Mouse (Mus musculus): ENCODE measurements at regions not wholly inside any gene's neighbourhood (a gene's known extent, or its start where the extent isn't known, plus 50 kb on each side); places are given as distances from the start of the nearest gene placed in this dataset.

DNA sequence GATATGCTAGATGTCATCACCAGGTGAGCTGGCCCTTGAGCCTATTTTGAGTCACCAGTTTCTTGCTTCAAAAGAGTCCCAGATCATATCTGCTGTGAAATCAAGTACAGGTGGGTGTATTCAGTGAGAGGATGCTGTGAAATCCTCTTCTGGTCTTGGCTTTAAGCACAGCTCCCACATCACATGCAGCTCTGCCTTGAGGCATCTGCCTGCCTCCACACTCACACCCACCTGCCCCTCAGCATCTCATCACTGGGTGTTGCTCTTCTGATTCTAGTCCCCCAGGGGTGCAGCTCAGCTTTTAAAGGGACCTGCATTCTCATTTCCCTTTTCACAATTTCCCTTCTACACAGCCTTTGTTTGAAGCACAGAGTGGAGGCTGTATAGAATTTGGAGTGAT is 262.9 kb downstream of the Ttc32 start:
- Histone ChIP-seq H3K4me2 (ENCODE audit: insufficient read depth, low read depth, poor library complexity, severe bottlenecking) (no peak overlapping the region), H3K79me2 (replicated peaks; ENCODE audit: control insufficient read depth, extremely low read depth, insufficient read depth, poor library complexity, severe bottlenecking) (no peaks in the 10 kb centered on the region), H3K9me3 (replicated peaks; ENCODE audit: low read length) (no peaks in the 10 kb centered on the region), H3K9ac (ENCODE audit: insufficient read depth, low read depth) (no peak overlapping the region), H3K4me1 (ENCODE audit: control insufficient read depth in 1 of 2, insufficient read depth in 2 of 2) (peaks cover 0 to 6% of the 10 kb centered on the region in 2 experiments; a peak in 2 of 4 replicates), H3K27me3 (replicated peaks) (no peaks in the 10 kb centered on the region), H3K36me3 (replicated peaks in 1 of 2; ENCODE audit: control insufficient read depth in 1 of 2, insufficient read depth in 1 of 2, low read length in 1 of 2) (no peaks in the 10 kb centered on the region), H3K4me3 (replicated peaks in 1 of 3; ENCODE audit: low read depth in 2 of 3, low read length in 2 of 3, poor library complexity in 1 of 3) (no peak overlapping the region), H3K27ac (ENCODE audit: insufficient read depth, low read depth) (no peak overlapping the region)
- no peak for DNase-seq (ENCODE audit: extremely low read depth)
- dilution Hi-C loops (cut with MboI; ENCODE audit: extremely low pct_ligation_motif_present, extremely low pct_unique_long_range_greater_than_20kb, low sequenced_read_pairs) (no loop called here), in situ Hi-C loops (cut with MboI; ENCODE audit: low pct_ligation_motif_present, low pct_unique_long_range_greater_than_20kb, low sequenced_read_pairs) (no loop called here)
- TF ChIP-seq USF1 (IDR thresholded peaks at IDR 0.05; ENCODE audit: low read depth, low read length) (no peak), ZKSCAN1 (IDR thresholded peaks at IDR 0.05; ENCODE audit: borderline replicate concordance, low read depth, low read length) (no peak), NRF1 (IDR thresholded peaks at IDR 0.05; ENCODE audit: low read depth, low read length) (no peak), EP300 (IDR thresholded peaks at IDR 0.05; ENCODE audit: low read length) (no peak), RAD21 (IDR thresholded peaks at IDR 0.05; ENCODE audit: low read depth, low read length) (no peak), TBP (conservative IDR thresholded peaks at IDR 0.05; ENCODE audit: low read depth, low read length) (no peak), JUN (IDR thresholded peaks at IDR 0.05; ENCODE audit: insufficient read depth, low read depth, low read length) (no peak), JUND (conservative IDR thresholded peaks at IDR 0.05; ENCODE audit: low read depth, low read length) (no peak), POLR2AphosphoS2 (IDR thresholded peaks at IDR 0.05; ENCODE audit: low read depth, low read length) (no peak), BHLHE40 (IDR thresholded peaks at IDR 0.05; ENCODE audit: low read depth, low read length) (no peak), TCF12 (IDR thresholded peaks at IDR 0.05; ENCODE audit: low read depth, low read length) (no peak), HCFC1 (IDR thresholded peaks at IDR 0.05; ENCODE audit: low read depth, low read length) (no peak), GABPA (IDR thresholded peaks at IDR 0.05; ENCODE audit: insufficient replicate concordance, low read depth, low read length) (no peak), POLR2A (IDR thresholded peaks at IDR 0.05; ENCODE audit: low read depth, low read length) (no peak)

DNA sequence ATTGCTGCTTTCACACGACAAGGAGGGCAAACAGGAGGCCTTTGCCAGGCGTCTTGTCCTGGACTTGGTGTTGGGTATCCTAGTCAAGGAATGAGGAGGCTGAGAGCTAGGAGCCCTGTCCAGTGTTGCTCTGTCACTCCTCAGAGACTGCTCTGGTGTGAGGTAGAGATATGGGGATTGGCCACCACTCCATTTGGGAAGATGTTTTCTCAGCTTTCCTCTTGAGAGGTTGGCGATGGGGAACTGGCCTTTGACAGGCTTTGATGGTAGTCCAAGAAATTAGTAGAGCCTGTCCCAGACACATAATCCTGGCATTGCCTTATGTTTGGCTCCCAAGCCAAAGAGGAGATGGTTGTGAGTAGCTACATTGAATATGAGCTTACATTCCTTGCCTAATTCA is 265.4 kb downstream of the Ttc32 start:
- Histone ChIP-seq H3K9ac (ENCODE audit: insufficient read depth, low read depth) (no peak overlapping the region), H3K4me2 (ENCODE audit: insufficient read depth, low read depth, poor library complexity, severe bottlenecking) (no peak overlapping the region), H3K36me3 (replicated peaks in 1 of 2; ENCODE audit: control insufficient read depth in 1 of 2, insufficient read depth in 1 of 2, low read length in 1 of 2) (no peaks in the 10 kb centered on the region), H3K4me1 (ENCODE audit: control insufficient read depth in 1 of 2, insufficient read depth in 2 of 2) (peaks cover 0 to 6% of the 10 kb centered on the region in 2 experiments; a peak in 2 of 4 replicates), H3K9me3 (replicated peaks; ENCODE audit: low read length) (no peaks in the 10 kb centered on the region), H3K27ac (ENCODE audit: insufficient read depth, low read depth) (no peak overlapping the region), H3K27me3 (replicated peaks) (no peaks in the 10 kb centered on the region), H3K79me2 (replicated peaks; ENCODE audit: control insufficient read depth, extremely low read depth, insufficient read depth, poor library complexity, severe bottlenecking) (no peaks in the 10 kb centered on the region), H3K4me3 (replicated peaks in 1 of 3; ENCODE audit: low read depth in 2 of 3, low read length in 2 of 3, poor library complexity in 1 of 3) (no peak overlapping the region)
- in situ Hi-C loops (cut with MboI; ENCODE audit: low pct_ligation_motif_present, low pct_unique_long_range_greater_than_20kb, low sequenced_read_pairs): no loop called here
- TF ChIP-seq EP300 (IDR thresholded peaks at IDR 0.05; ENCODE audit: low read length): no peak
- no peak for TF ChIP-seq RAD21 (IDR thresholded peaks at IDR 0.05; ENCODE audit: low read depth, low read length)
- TF ChIP-seq SMC3 (IDR thresholded peaks at IDR 0.05; ENCODE audit: low read depth, low read length): no peak
- TF ChIP-seq SIN3A (IDR thresholded peaks at IDR 0.05; ENCODE audit: low read length): no peak
- no peak for TF ChIP-seq ETS1 (conservative IDR thresholded peaks at IDR 0.05; ENCODE audit: low read depth, low read length)
- TF ChIP-seq POLR2AphosphoS2 (IDR thresholded peaks at IDR 0.05; ENCODE audit: low read depth, low read length): no peak
- no peak for TF ChIP-seq ZKSCAN1 (IDR thresholded peaks at IDR 0.05; ENCODE audit: borderline replicate concordance, low read depth, low read length)
- TF ChIP-seq MEF2A (IDR thresholded peaks at IDR 0.05; ENCODE audit: borderline replicate concordance, low read depth, low read length): no peak
- TF ChIP-seq BHLHE40 (IDR thresholded peaks at IDR 0.05; ENCODE audit: low read depth, low read length): no peak
- no peak for TF ChIP-seq JUN (IDR thresholded peaks at IDR 0.05; ENCODE audit: insufficient read depth, low read depth, low read length)
- no peak for TF ChIP-seq MAZ (IDR thresholded peaks at IDR 0.05; ENCODE audit: low read depth, low read length)
- TF ChIP-seq MYC (IDR thresholded peaks at IDR 0.05; ENCODE audit: low read depth, low read length): no peak
- TF ChIP-seq IRF4 (IDR thresholded peaks at IDR 0.05; ENCODE audit: low read depth, low read length): no peak
- TF ChIP-seq PAX5 (IDR thresholded peaks at IDR 0.05; ENCODE audit: low read length): no peak
- no peak for TF ChIP-seq MAX (IDR thresholded peaks at IDR 0.05; ENCODE audit: low read length)
- TF ChIP-seq ELF1 (IDR thresholded peaks at IDR 0.05; ENCODE audit: low read depth, low read length): no peak
- no peak for TF ChIP-seq ZC3H11A (IDR thresholded peaks at IDR 0.05; ENCODE audit: low read depth, low read length)
- TF ChIP-seq USF2 (conservative IDR thresholded peaks at IDR 0.05; ENCODE audit: low read depth, low read length): no peak
- no peak for TF ChIP-seq ZNF384 (IDR thresholded peaks at IDR 0.05; ENCODE audit: low read depth, low read length)
- TF ChIP-seq ZMIZ1 (IDR thresholded peaks at IDR 0.05; ENCODE audit: low read depth, low read length): no peak
- dilution Hi-C loops (cut with MboI; ENCODE audit: extremely low pct_ligation_motif_present, extremely low pct_unique_long_range_greater_than_20kb, low sequenced_read_pairs): no loop called here
- DNase-seq (ENCODE audit: extremely low read depth): no peak
